Mouse (Mus musculus): ENCODE measurements around the gene Gipc2.

- TF ChIP-seq CTCF (IDR thresholded peaks at IDR 0.05; ENCODE audit: extremely low read depth, insufficient read depth, low read length) (no peak), POLR2A (IDR thresholded peaks at IDR 0.05; ENCODE audit: extremely low read depth, insufficient read depth, low read length) (no peak)
These were observed 22.9 kb downstream of the Gipc2 start for GRCm38 (mm10) chr3:152142989-152143695.
